In the genomic region with DNA sequence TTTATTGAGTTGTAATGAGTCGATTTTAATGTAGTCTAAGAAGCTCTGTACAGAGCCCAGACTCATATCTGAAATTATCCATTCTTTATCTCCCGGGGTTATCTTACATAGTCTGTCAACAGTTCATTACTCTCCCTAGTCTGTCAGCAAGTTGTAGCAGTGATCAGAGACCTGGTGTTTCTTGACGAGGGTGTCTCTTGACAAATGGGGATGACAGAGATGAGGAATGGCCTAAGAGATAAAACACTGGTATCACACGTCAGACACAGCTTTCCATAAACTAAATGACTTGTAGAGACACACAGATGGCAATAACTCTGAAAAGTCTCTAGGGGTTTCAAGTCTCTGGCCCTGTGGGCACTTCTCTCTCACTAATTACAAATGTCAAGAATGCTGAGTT, we compare ENCODE assay signal across 32 mouse cellular contexts.
DNase-seq lines count a peak whose midpoint lies in the region; ATAC-seq and TF ChIP-seq lines count a peak whose summit lies in the region.
"Had no signal": no experiment of that assay in that cellular context is flagged by ENCODE, and none has a peak within 500 bp of the region (broad histone marks: within the 10 kb centered on the region; RNA-seq: fewer than 3 reads in every experiment).

No protein-coding gene starts in this region.

- ATAC-seq in liver, embryonic 12.5 days = peak; percentile 57
- no peak for ATAC-seq in liver, postnatal 0 days
- peak; percentile 71 for ATAC-seq in G1E (ENCODE audit: extremely low read depth, insufficient number of reproducible peaks, low FRiP score, poor library complexity, severe bottlenecking)
- ATAC-seq in liver, embryonic 13.5 days (ENCODE audit: low read depth) = peak; percentile 48
- ATAC-seq: forebrain, embryonic 16.5 days; inflammation-experienced regulatory T-cells, adult 6 months; midbrain, embryonic 16.5 days had no signal

- H3K27me3 ChIP-seq in liver, embryonic 12.5 days (replicated peaks) = no peaks in the 10 kb centered on the region
- H3K27me3 ChIP-seq in liver, postnatal 0 days (ENCODE audit: insufficient read depth, low read length) = no peaks in the 10 kb centered on the region
- H3K27me3 ChIP-seq in G1E (ENCODE audit: insufficient read depth, low read length) = no peaks in the 10 kb centered on the region
- no peaks in the 10 kb centered on the region for H3K27me3 ChIP-seq in liver, embryonic 13.5 days
- H3K27me3 ChIP-seq: CH12.LX; hindbrain, embryonic 15.5 days; kidney, embryonic 15.5 days; neural tube, embryonic 12.5 days had no signal

- H3K9me3 ChIP-seq in liver, embryonic 12.5 days (replicated peaks) = no peaks in the 10 kb centered on the region
- no peaks in the 10 kb centered on the region for H3K9me3 ChIP-seq in liver, postnatal 0 days (ENCODE audit: low read length)
- peaks cover 3% of the 10 kb centered on the region for H3K9me3 ChIP-seq in G1E (replicated peaks)
- H3K9me3 ChIP-seq in liver, embryonic 13.5 days (replicated peaks) = no peaks in the 10 kb centered on the region
- H3K9me3 ChIP-seq: hindbrain, embryonic 15.5 days; kidney, embryonic 15.5 days; neural tube, embryonic 12.5 days had no signal

- no peak for TF ChIP-seq EP300 in liver, postnatal 0 days (IDR thresholded peaks at IDR 0.05; ENCODE audit: low read depth)

- H3K4me1 ChIP-seq in liver, embryonic 12.5 days = peaks cover 17% of the 10 kb centered on the region
- peaks cover 3% of the 10 kb centered on the region; the same call in 1 of the 2 replicates for H3K4me1 ChIP-seq in liver, postnatal 0 days (ENCODE audit: insufficient read depth)
- H3K4me1 ChIP-seq in G1E (ENCODE audit: insufficient read depth, low read depth, low read length) = peaks cover 56% of the 10 kb centered on the region
- H3K4me1 ChIP-seq in liver, embryonic 13.5 days (replicated peaks) = no peaks in the 10 kb centered on the region

- no peak overlapping the region for H3K4me3 ChIP-seq in liver, embryonic 12.5 days
- H3K4me3 ChIP-seq in liver, postnatal 0 days (ENCODE audit: low read depth, low read length) = no peak overlapping the region
- peak overlapping the region; percentile 63; the same call in 1 of the 2 replicates for H3K4me3 ChIP-seq in G1E (ENCODE audit: low read depth, low read length)
- no peak overlapping the region for H3K4me3 ChIP-seq in liver, embryonic 13.5 days (replicated peaks)
- H3K4me3 ChIP-seq: gastrocnemius, adult 2 months; hindbrain, embryonic 15.5 days; kidney, embryonic 15.5 days; myocyte; neural tube, embryonic 12.5 days had no signal

- TF ChIP-seq CTCF in liver, postnatal 0 days (IDR thresholded peaks at IDR 0.05; ENCODE audit: low read depth) = no peak
- no peak for TF ChIP-seq CTCF in G1E (IDR thresholded peaks at IDR 0.05; ENCODE audit: low read depth, low read length)

- peak; percentile 55 for DNase-seq in heart, adult 11 months
- no peak for DNase-seq in heart, adult 9 months (ENCODE audit: low spot score in 2 of 2)
- no peak for DNase-seq in liver, postnatal 0 days
- DNase-seq in G1E (ENCODE audit: low spot score) = peak; percentile 33
- DNase-seq in liver, embryonic 13.5 days = peak; percentile 12
- no peak for DNase-seq in layer of hippocampus, adult 18-20 months (ENCODE audit: low spot score in 2 of 2)
- DNase-seq in kidney, adult 8-10 months = no peak
- DNase-seq: adrenal gland, postnatal 25 days; cerebellum, adult 2 months; cerebellum, postnatal 14 days; gastrocnemius, adult 2 months; gastrocnemius, postnatal 36 days; heart, postnatal 4 days; kidney, adult 11 months; kidney, postnatal 25 days; layer of hippocampus, postnatal 36 days; left cerebral cortex, postnatal 4 days; lung, adult 18-20 months; right cerebral cortex, postnatal 4 days; thymus, adult 18-20 months; thymus, postnatal 36 days had no signal

- H3K27ac ChIP-seq in liver, embryonic 12.5 days = no peak overlapping the region
- no peak overlapping the region for H3K27ac ChIP-seq in liver, postnatal 0 days (ENCODE audit: low read depth)
- no peak overlapping the region for H3K27ac ChIP-seq in liver, embryonic 13.5 days
- H3K27ac ChIP-seq: gastrocnemius, adult 2 months; hindbrain, embryonic 15.5 days; kidney, embryonic 15.5 days; neural tube, embryonic 12.5 days; stomach, postnatal 0 days had no signal

- H3K36me3 ChIP-seq in liver, embryonic 12.5 days = no peaks in the 10 kb centered on the region
- no peaks in the 10 kb centered on the region for H3K36me3 ChIP-seq in liver, postnatal 0 days (replicated peaks; ENCODE audit: insufficient read depth, low read length)
- H3K36me3 ChIP-seq in G1E (replicated peaks) = peaks cover 57% of the 10 kb centered on the region
- H3K36me3 ChIP-seq in liver, embryonic 13.5 days = no peaks in the 10 kb centered on the region
- H3K36me3 ChIP-seq: hindbrain, embryonic 15.5 days; kidney, embryonic 15.5 days; neural tube, embryonic 12.5 days had no signal

- H3K4me2 ChIP-seq in liver, embryonic 12.5 days = no peak overlapping the region
- no peak overlapping the region for H3K4me2 ChIP-seq in liver, postnatal 0 days (ENCODE audit: low read depth, low read length)
- no peak overlapping the region for H3K4me2 ChIP-seq in liver, embryonic 13.5 days
- H3K4me2 ChIP-seq: hindbrain, embryonic 15.5 days; kidney, embryonic 15.5 days; midbrain, embryonic 11.5 days; neural tube, embryonic 12.5 days had no signal

- 36% methylated on average over 4 of the region's 4 CpGs for WGBS in liver, embryonic 12.5 days (ENCODE audit: insufficient replicate concordance)
- 55% methylated on average over 4 of the region's 4 CpGs for WGBS in liver, postnatal 0 days (ENCODE audit: insufficient replicate concordance)
- WGBS in liver, embryonic 13.5 days (ENCODE audit: insufficient replicate concordance) = 34% methylated on average over 4 of the region's 4 CpGs

- no peak overlapping the region for H3K9ac ChIP-seq in liver, embryonic 12.5 days
- H3K9ac ChIP-seq in liver, postnatal 0 days (replicated peaks) = no peak overlapping the region
- no peak overlapping the region for H3K9ac ChIP-seq in liver, embryonic 13.5 days
- H3K9ac ChIP-seq: hindbrain, embryonic 15.5 days; kidney, embryonic 15.5 days; neural tube, embryonic 12.5 days had no signal

Comparison
In these comparisons a context has a peak if more than half of its experiments do, and no peak if none do; other contexts are left out.
1. DNase-seq: peak in heart, adult 11 months (single experiment), G1E (single experiment) and liver, embryonic 13.5 days (single experiment); none in heart, adult 9 months (0 of 2), liver, postnatal 0 days (single experiment), layer of hippocampus, adult 18-20 months (0 of 2) and kidney, adult 8-10 months (0 of 2).